Mouse (Mus musculus) kidney, embryonic 15.5 days (tissue): Measurements from ENCODE around the gene Kiz. TPM values are rescaled to one million over a fixed set of nuclear protein-coding genes. Genes with fewer than 3 reads are reported as not detected.

Experiments used
- ATAC-seq: fragments of 200-750 bp; cut with Nextera tagmentation; replicated peaks from 2 replicates; pipeline ENCODE4 v1.8.0; 2017; ENCODE audit warnings: moderate TSS enrichment; ENCODE audit not compliant: low FRiP score
- H3K27ac ChIP-seq: fragments of 300-500 bp; sonication (generic); 2 replicates; pipeline ENCODE4 v1.5.1; 2015; ENCODE audit warnings: mild to moderate bottlenecking, inconsistent platforms
- H3K27me3 ChIP-seq: fragments of 300-500 bp; sonication (generic); 2 replicates; pipeline ENCODE4 v1.6.1; 2015; ENCODE audit warnings: inconsistent platforms
- H3K36me3 ChIP-seq: fragments of 300-500 bp; sonication (generic); 2 replicates; pipeline ENCODE4 v1.6.1; 2015; ENCODE audit warnings: inconsistent platforms
- H3K4me1 ChIP-seq: fragments of 300-500 bp; sonication (generic); 2 replicates; pipeline ENCODE4 v1.6.1; 2015; ENCODE audit warnings: inconsistent platforms
- H3K4me2 ChIP-seq: fragments of 300-500 bp; sonication (generic); 2 replicates; pipeline ENCODE4 v1.6.1; 2015; ENCODE audit warnings: moderate library complexity, mild to moderate bottlenecking, inconsistent platforms
- H3K4me3 ChIP-seq: fragments of 300-500 bp; sonication (generic); replicated peaks from 2 replicates; pipeline ENCODE4 v1.5.1; 2015; ENCODE audit warnings: mild to moderate bottlenecking, inconsistent platforms
- H3K9ac ChIP-seq: fragments of 300-500 bp; sonication (generic); 2 replicates; pipeline ENCODE4 v1.6.1; 2015; ENCODE audit warnings: mild to moderate bottlenecking, inconsistent platforms
- H3K9me3 ChIP-seq: fragments of 300-500 bp; sonication (generic); replicated peaks from 2 replicates; pipeline ENCODE4 v1.6.1; 2016; ENCODE audit warnings: inconsistent platforms
- WGBS: fragments of 180-500 bp; shearing (Covaris S2); methylation state at CpG from one replicate; pipeline ENCODE4 v1.1.7; 2015; ENCODE audit warnings: mixed read lengths; 5-methylcytosine and 5-hydroxymethylcytosine counted together
- polyA plus RNA-seq: library from polyadenylated mRNA; unstranded; fragments of >200 nt; fragmentation: Nextera tagmentation; extraction: Ambion mirVana; gene quantifications from 2 replicates; pipeline ENCODE4 v1.2.1, GENCODE M21; 2015

The Kiz gene
- polyA plus RNA-seq, 1 experiment from 2014 or later = 33.5 TPM

- H3K4me1 ChIP-seq = no peaks in the 10 kb centered on the region
- no peak for ATAC-seq
- WGBS = 95% methylated on average over 1 of the region's 1 CpGs
These were observed 69.6 kb downstream of the Kiz start for GRCm38 (mm10) chr2:146925296-146925695.

GRCm38 (mm10) chr2:146925846-146926245 lies 70.2 kb downstream of the Kiz start:
- Histone ChIP-seq H3K27me3 (no peaks in the 10 kb centered on the region), H3K4me1 (no peaks in the 10 kb centered on the region), H3K4me2 (no peak overlapping the region), H3K27ac (no peak overlapping the region), H3K9me3 (no peaks in the 10 kb centered on the region), H3K4me3 (no peak overlapping the region), H3K9ac (no peak overlapping the region), H3K36me3 (no peaks in the 10 kb centered on the region)
- ATAC-seq = no peak
- 71% methylated on average over 4 of the region's 4 CpGs for WGBS

More at GRCm38 (mm10) chr2:146925296-146925695, 69.6 kb downstream of the Kiz start:
- no peaks in the 10 kb centered on the region for H3K36me3 ChIP-seq
- no peak overlapping the region for H3K9ac ChIP-seq
- no peak overlapping the region for H3K4me2 ChIP-seq
- no peak overlapping the region for H3K4me3 ChIP-seq
- no peaks in the 10 kb centered on the region for H3K9me3 ChIP-seq
- no peaks in the 10 kb centered on the region for H3K27me3 ChIP-seq
- H3K27ac ChIP-seq = no peak overlapping the region

GRCm38 (mm10) chr2:146948223-146948776 lies 92.6 kb downstream of the Kiz start:
- no peak overlapping the region for H3K4me3 ChIP-seq
- no peak overlapping the region for H3K4me2 ChIP-seq
- H3K4me1 ChIP-seq = no peaks in the 10 kb centered on the region
- H3K9me3 ChIP-seq = no peaks in the 10 kb centered on the region
- no peaks in the 10 kb centered on the region for H3K36me3 ChIP-seq
- ATAC-seq = no peak
- no peak overlapping the region for H3K27ac ChIP-seq
- no peaks in the 10 kb centered on the region for H3K27me3 ChIP-seq
- whole genome bisulfite sequencing = 66% methylated on average over 8 of the region's 8 CpGs
- no peak overlapping the region for H3K9ac ChIP-seq

GRCm38 (mm10) chr2:146956366-146956765 lies 100.7 kb downstream of the Kiz start:
- no peak for ATAC-seq
- H3K4me3 ChIP-seq = no peak overlapping the region

GRCm38 (mm10) chr2:146958398-146958911 lies 102.8 kb downstream of the Kiz start:
- H3K36me3 ChIP-seq = no peaks in the 10 kb centered on the region; the same call in 1 of the 2 replicates
- peak overlapping the region; percentile 32 for H3K4me3 ChIP-seq
- no peaks in the 10 kb centered on the region for H3K27me3 ChIP-seq
- WGBS = 11% methylated on average over 11 of the region's 11 CpGs
- ATAC-seq = peak; percentile 77
- peaks cover 8% of the 10 kb centered on the region for H3K4me1 ChIP-seq
- H3K4me2 ChIP-seq = peak overlapping the region; percentile 61
- H3K9ac ChIP-seq = 0 out of 2 replicates have a peak overlapping the region, but pooled peaks have one; percentile 3
- no peaks in the 10 kb centered on the region for H3K9me3 ChIP-seq
- no peak overlapping the region for H3K27ac ChIP-seq

More at GRCm38 (mm10) chr2:146956366-146956765, 100.7 kb downstream of the Kiz start:
- H3K27me3 ChIP-seq = no peaks in the 10 kb centered on the region
- 42% methylated on average over 6 of the region's 6 CpGs for WGBS
- H3K27ac ChIP-seq = no peak overlapping the region
- no peak overlapping the region for H3K4me2 ChIP-seq
- peaks cover 8% of the 10 kb centered on the region for H3K4me1 ChIP-seq
- no peak overlapping the region for H3K9ac ChIP-seq
- H3K36me3 ChIP-seq = no peaks in the 10 kb centered on the region
- H3K9me3 ChIP-seq = no peaks in the 10 kb centered on the region

GRCm38 (mm10) chr2:146958951-146959821 lies 103.5 kb downstream of the Kiz start:
- no peaks in the 10 kb centered on the region; the same call in 1 of the 2 replicates for H3K36me3 ChIP-seq
- peaks cover 8% of the 10 kb centered on the region for H3K4me1 ChIP-seq
- H3K27me3 ChIP-seq = no peaks in the 10 kb centered on the region
- no peaks in the 10 kb centered on the region for H3K9me3 ChIP-seq
- under 1% methylated on average over 21 of the region's 21 CpGs for WGBS
- ATAC-seq = peak; percentile 86
- 0 out of 2 replicates have a peak overlapping the region, but pooled peaks have one; percentile 3 for H3K9ac ChIP-seq
- H3K4me3 ChIP-seq = peak overlapping the region; percentile 32
- peak overlapping the region; percentile 7 for H3K27ac ChIP-seq
- peak overlapping the region; percentile 61 for H3K4me2 ChIP-seq

- H3K9me3 ChIP-seq = no peaks in the 10 kb centered on the region
- H3K4me2 ChIP-seq = no peak overlapping the region
- no peaks in the 10 kb centered on the region for H3K4me1 ChIP-seq
- 79% methylated on average over 3 of the region's 3 CpGs for WGBS
- peaks cover 10% of the 10 kb centered on the region for H3K36me3 ChIP-seq
- no peak overlapping the region for H3K9ac ChIP-seq
- no peak overlapping the region for H3K27ac ChIP-seq
- H3K4me3 ChIP-seq = no peak overlapping the region
- no peaks in the 10 kb centered on the region for H3K27me3 ChIP-seq
- ATAC-seq = no peak
These were observed 119.4 kb downstream of the Kiz start for GRCm38 (mm10) chr2:146975024-146975423.

GRCm38 (mm10) chr2:146975453-146976028 lies 119.9 kb downstream of the Kiz start:
- H3K27me3 ChIP-seq = no peaks in the 10 kb centered on the region
- 64% methylated on average over 3 of the region's 3 CpGs for WGBS
- no peaks in the 10 kb centered on the region for H3K9me3 ChIP-seq
- H3K27ac ChIP-seq = no peak overlapping the region
- no peak overlapping the region for H3K9ac ChIP-seq
- peaks cover 4% of the 10 kb centered on the region; the same call in 1 of the 2 replicates for H3K36me3 ChIP-seq
- H3K4me1 ChIP-seq = no peaks in the 10 kb centered on the region
- H3K4me2 ChIP-seq = no peak overlapping the region
- no peak overlapping the region for H3K4me3 ChIP-seq
- ATAC-seq = no peak

GRCm38 (mm10) chr2:146982786-146983185 lies 127.1 kb downstream of the Kiz start:
- WGBS = 85% methylated on average over 2 of the region's 2 CpGs
- Histone ChIP-seq H3K27me3 (no peaks in the 10 kb centered on the region), H3K36me3 (no peaks in the 10 kb centered on the region), H3K9ac (no peak overlapping the region), H3K9me3 (no peaks in the 10 kb centered on the region), H3K4me3 (no peak overlapping the region), H3K27ac (no peak overlapping the region), H3K4me1 (no peaks in the 10 kb centered on the region), H3K4me2 (no peak overlapping the region)
- no peak for ATAC-seq

- no peaks in the 10 kb centered on the region for H3K36me3 ChIP-seq
These were observed 129.2 kb downstream of the Kiz start for GRCm38 (mm10) chr2:146984831-146985230.

GRCm38 (mm10) chr2:146985807-146986206 lies 130.1 kb downstream of the Kiz start:
- H3K4me2 ChIP-seq = no peak overlapping the region
- no peak overlapping the region for H3K27ac ChIP-seq
- no peak overlapping the region for H3K4me3 ChIP-seq
- H3K27me3 ChIP-seq = no peaks in the 10 kb centered on the region
- no peak for ATAC-seq
- H3K9me3 ChIP-seq = no peaks in the 10 kb centered on the region
- 80% methylated on average over 1 of the region's 1 CpGs for WGBS
- H3K9ac ChIP-seq = no peak overlapping the region
- H3K36me3 ChIP-seq = no peaks in the 10 kb centered on the region
- no peaks in the 10 kb centered on the region for H3K4me1 ChIP-seq

More at GRCm38 (mm10) chr2:146984831-146985230, 129.2 kb downstream of the Kiz start:
- ATAC-seq = no peak
- Histone ChIP-seq H3K4me1 (no peaks in the 10 kb centered on the region), H3K9ac (no peak overlapping the region), H3K27ac (no peak overlapping the region), H3K4me3 (no peak overlapping the region), H3K9me3 (no peaks in the 10 kb centered on the region), H3K27me3 (no peaks in the 10 kb centered on the region), H3K4me2 (no peak overlapping the region)
- 88% methylated on average over 2 of the region's 2 CpGs for WGBS

GRCm38 (mm10) chr2:146986429-146986828 lies 130.8 kb downstream of the Kiz start:
- H3K36me3 ChIP-seq = no peaks in the 10 kb centered on the region
- H3K4me1 ChIP-seq = no peaks in the 10 kb centered on the region
- H3K9ac ChIP-seq = no peak overlapping the region
- ATAC-seq = no peak
- no peak overlapping the region for H3K27ac ChIP-seq
- no peak overlapping the region for H3K4me3 ChIP-seq
- H3K9me3 ChIP-seq = no peaks in the 10 kb centered on the region
- no peaks in the 10 kb centered on the region for H3K27me3 ChIP-seq
- H3K4me2 ChIP-seq = no peak overlapping the region
